Mouse (Mus musculus) gastrocnemius, adult 18-20 months (tissue): ENCODE results near the gene Galk1. TPM values are rescaled to one million over a fixed set of nuclear protein-coding genes. Genes with fewer than 3 reads are reported as not detected.

Experiments
- DNase-seq: peaks from one replicate; pipeline ENCODE4 v3.0.0; 2021; ENCODE audit warnings: low spot score
- total RNA-seq, 2 experiments: library from RNA; stranded (reverse); gene quantifications; 2 replicates each; pipeline ENCODE4 v1.2.3; 2021

Galk1 gene
- total RNA-seq, 2 experiments from 2014 or later = 2.6 to 3.2 TPM

- DNase-seq = no peak
These were observed 29.2 kb downstream of the Galk1 start for GRCm38 (mm10) chr11:115983291-115983690.

- no peak for DNase-seq
These were observed 30.0 kb downstream of the Galk1 start for GRCm38 (mm10) chr11:115982472-115982871.

- DNase-seq = no peak
These were observed 37.0 kb downstream of the Galk1 start for GRCm38 (mm10) chr11:115975544-115975943.

DNA sequence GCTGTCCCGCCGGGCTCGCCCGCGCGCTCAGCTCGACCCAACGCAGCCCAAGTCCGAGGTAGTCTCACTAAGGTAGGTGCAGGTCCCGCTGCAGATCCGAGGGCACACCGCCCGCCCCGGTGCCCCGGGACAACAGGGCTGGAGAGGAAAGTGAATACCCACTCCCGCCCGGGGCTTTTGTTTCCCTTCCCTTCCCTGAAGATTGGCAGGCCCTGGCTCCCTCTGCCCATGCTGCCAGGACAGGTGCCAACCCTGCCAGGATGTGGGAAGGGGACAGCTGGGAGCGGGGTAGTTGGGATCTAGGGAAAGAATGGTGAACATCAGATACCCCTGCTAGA lies 37.5 kb downstream of the Galk1 start:
- no peak for DNase-seq

GRCm38 (mm10) chr11:115974309-115975082 lies 38.0 kb downstream of the Galk1 start, which contains the start of gene Itgb4:
Gene Itgb4 (plus strand): TSS chr11:115974709.
- no peak for DNase-seq

GRCm38 (mm10) chr11:115971016-115971415 lies 41.5 kb downstream of the Galk1 start:
- no peak for DNase-seq

DNA sequence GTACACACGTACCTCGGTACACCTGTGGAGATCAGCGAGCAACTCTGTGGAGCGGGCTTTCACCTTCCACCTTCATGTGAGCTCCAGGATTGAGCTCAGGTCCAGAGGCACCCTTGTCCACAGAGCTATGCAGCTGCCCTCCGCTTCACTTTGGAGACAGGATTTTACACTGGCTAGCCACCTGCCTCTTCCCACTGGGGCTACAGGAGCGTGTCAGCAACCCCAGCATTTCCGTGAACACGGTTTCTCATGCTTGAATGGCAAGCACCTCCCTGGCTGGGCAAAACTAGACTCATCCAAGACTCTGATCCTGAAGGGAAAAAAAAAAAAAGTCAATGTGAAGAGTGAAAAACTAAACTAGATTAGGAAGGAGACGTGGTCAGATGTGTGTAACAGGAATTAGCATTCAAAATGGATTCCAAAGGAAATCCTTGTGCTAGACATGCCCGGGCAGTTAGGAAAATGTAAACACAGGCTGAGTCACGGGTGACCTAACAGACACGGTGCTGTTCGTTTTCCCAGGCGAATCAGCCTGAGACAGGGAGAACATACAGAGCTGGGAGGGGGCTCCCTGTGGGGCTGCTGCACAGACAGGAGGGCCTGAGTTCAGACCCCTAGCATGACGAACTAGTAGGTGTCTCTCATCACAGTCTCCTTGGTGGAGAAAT lies 42.4 kb downstream of the Galk1 start:
- DNase-seq = no peak

DNA sequence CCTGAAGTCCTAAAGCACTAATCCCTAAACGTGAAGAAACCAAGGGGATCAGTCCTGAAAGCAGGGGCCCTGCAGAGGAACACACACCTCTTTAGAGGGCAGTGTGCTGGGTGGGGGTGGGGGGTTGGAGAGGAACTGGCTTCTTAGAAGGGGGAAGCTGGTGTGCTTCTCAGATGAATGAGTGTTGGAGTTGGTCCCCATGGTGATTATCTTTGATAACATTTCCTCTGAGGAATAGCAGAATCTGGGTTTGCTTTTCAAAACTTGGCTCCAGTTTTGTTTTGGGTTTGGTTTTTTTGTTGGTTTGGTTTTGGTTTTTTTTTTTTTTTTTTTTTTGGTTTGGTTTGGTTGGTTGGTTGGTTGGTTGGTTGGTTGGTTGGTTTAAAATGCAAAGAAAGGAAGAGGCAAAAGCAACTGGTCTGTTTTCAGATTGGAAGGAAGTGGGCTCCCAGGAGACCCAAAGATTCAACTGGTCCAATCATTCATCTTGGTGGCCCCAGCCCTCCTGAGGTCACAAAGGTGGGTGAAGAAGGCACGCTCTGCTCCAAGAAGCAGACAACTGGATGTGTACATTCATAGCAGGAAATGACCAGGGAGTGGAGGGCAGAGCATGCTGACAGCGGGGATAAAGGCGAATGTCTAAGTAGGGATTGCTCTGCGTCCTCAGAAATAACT lies 43.7 kb downstream of the Galk1 start:
- DNase-seq = no peak

- no peak for DNase-seq
These were observed 47.4 kb downstream of the Galk1 start for GRCm38 (mm10) chr11:115964977-115965604.

- no peak for DNase-seq
These were observed 49.7 kb downstream of the Galk1 start for GRCm38 (mm10) chr11:115962651-115963412.

DNA sequence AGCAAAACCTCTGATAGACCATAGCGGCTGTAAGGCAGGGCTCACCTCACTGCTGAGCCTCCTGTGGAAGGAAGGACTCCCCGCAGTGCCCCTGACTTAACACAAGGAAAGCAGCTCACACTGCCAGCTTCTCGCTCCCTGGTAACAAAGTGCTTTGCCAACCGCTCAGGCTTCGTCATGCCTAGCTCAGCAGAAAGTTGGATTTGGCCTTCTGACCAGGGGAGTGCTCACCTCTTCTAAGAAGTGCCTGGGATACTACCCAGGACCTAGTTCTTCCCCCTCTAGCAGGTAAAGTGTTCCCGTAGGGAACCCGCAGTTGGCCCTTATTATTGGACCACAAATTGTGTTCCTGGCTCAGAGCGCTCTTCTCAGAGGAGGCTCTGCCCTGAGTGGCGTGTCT lies 53.5 kb downstream of the Galk1 start:
- DNase-seq = no peak

Other genes with a start within 250 kb of the Galk1 start
- 10 to 100 TPM; 85.1 to 88.2 TPM for gene Tmem94, start 247.3 kb downstream of the Galk1 start, total RNA-seq
- 10 to 100 TPM; 13.1 to 18.2 TPM for gene Caskin2, start 199.1 kb downstream of the Galk1 start, total RNA-seq
- 1 to 10 TPM; 5.0 to 6.5 TPM for gene Tsen54, start 198.0 kb downstream of the Galk1 start, total RNA-seq
- gene Llgl2, start 188.7 kb downstream of the Galk1 start, total RNA-seq = 1 to 10 TPM; 6.3 to 8.1 TPM
- not detected for gene Myo15b, start 154.3 kb downstream of the Galk1 start, total RNA-seq
- 1 to 10 TPM in 1 of 2 experiments, under 1 TPM in 1; 0.38 to 1.1 TPM for gene Smim5, start 112.8 kb downstream of the Galk1 start, total RNA-seq
- not detected for gene Smim6, start 100.7 kb downstream of the Galk1 start, total RNA-seq
- 10 to 100 TPM in 1 of 2 experiments, 1 to 10 TPM in 1; 9.2 to 10.1 TPM for gene Sap30bp, start 79.4 kb downstream of the Galk1 start, total RNA-seq
- gene Recql5, start 79.2 kb downstream of the Galk1 start, total RNA-seq = 1 to 10 TPM; 6.5 to 7.2 TPM
- 1 to 10 TPM; 3.5 to 5.3 TPM for gene Itgb4, start 38.0 kb downstream of the Galk1 start, total RNA-seq
- 10 to 100 TPM; 49.1 to 71.3 TPM for gene H3f3b, start 15.2 kb upstream of the Galk1 start, total RNA-seq
- 1 to 10 TPM; 5.1 to 7.5 TPM for gene Unk, start 17.6 kb upstream of the Galk1 start, total RNA-seq
- gene Unc13d, start 65.2 kb upstream of the Galk1 start, total RNA-seq = under 1 TPM; 0.23 to 0.88 TPM
- gene Wbp2, start 74.3 kb upstream of the Galk1 start, total RNA-seq = 10 to 100 TPM; 91.4 to 92.8 TPM
- gene Trim47, start 114.5 kb upstream of the Galk1 start, total RNA-seq = 1 to 10 TPM; 8.1 to 9.6 TPM
- gene Trim65, start 118.4 kb upstream of the Galk1 start, total RNA-seq = 1 to 10 TPM; 4.2 to 4.6 TPM
- 10 to 100 TPM; 48.4 to 52.9 TPM for gene Mrpl38, start 126.1 kb upstream of the Galk1 start, total RNA-seq
- 10 to 100 TPM in 1 of 2 experiments, 1 to 10 TPM in 1; 8.9 to 11.0 TPM for gene Fbf1, start 155.4 kb upstream of the Galk1 start, total RNA-seq
- 10 to 100 TPM; 16.9 to 20.4 TPM for gene Ten1, start 186.1 kb upstream of the Galk1 start, total RNA-seq
- 100 to 1,000 TPM in 1 of 2 experiments, 10 to 100 TPM in 1; 99.6 to 109 TPM for gene Acox1, start 186.3 kb upstream of the Galk1 start, total RNA-seq
- gene Evpl, start 225.4 kb upstream of the Galk1 start, total RNA-seq = under 1 TPM; 0.02 to 0.07 TPM